Mouse (Mus musculus) liver, postnatal 0 days (tissue): ENCODE measurements around the gene Spg20. TPM values are rescaled to one million over a fixed set of nuclear protein-coding genes. Genes with fewer than 3 reads are reported as not detected.

ENCODE experiments used
- ATAC-seq: fragments of 200-750 bp; cut with Nextera tagmentation; 2 replicates; pipeline ENCODE4 v1.8.0; 2017; ENCODE audit warnings: mild to moderate bottlenecking, moderate library complexity
- DNase-seq: peaks from one replicate; pipeline ENCODE4 v3.0.0-alpha.2; 2016
- H3K27ac ChIP-seq: fragments of 300-500 bp; sonication (generic); 2 replicates; pipeline ENCODE4 v1.5.1; 2014; ENCODE audit warnings: antibody characterized with exemption, moderate library complexity, mild to moderate bottlenecking, low read depth
- H3K27me3 ChIP-seq: fragments of 300-500 bp; sonication (generic); 2 replicates; pipeline ENCODE4 v1.6.1; 2014; ENCODE audit warnings: low read length, control low read depth, mixed read lengths; ENCODE audit not compliant: insufficient read depth
- H3K36me3 ChIP-seq: fragments of 300-500 bp; sonication (generic); replicated peaks from 2 replicates; pipeline ENCODE4 v1.6.1; 2014; ENCODE audit warnings: mild to moderate bottlenecking, control low read depth, low read length, moderate library complexity, mixed read lengths; ENCODE audit not compliant: insufficient read depth
- H3K4me1 ChIP-seq: fragments of 300-500 bp; sonication (generic); 2 replicates; pipeline ENCODE4 v1.6.1; 2014; ENCODE audit warnings: antibody characterized with exemption, mild to moderate bottlenecking, control low read depth; ENCODE audit not compliant: insufficient read depth
- H3K4me2 ChIP-seq: fragments of 300-500 bp; sonication (generic); 2 replicates; pipeline ENCODE4 v1.6.1; 2014; ENCODE audit warnings: low read depth, mild to moderate bottlenecking, low read length, moderate library complexity, mixed read lengths
- H3K4me3 ChIP-seq: fragments of 300-500 bp; sonication (generic); 2 replicates; pipeline ENCODE4 v1.5.1; 2014; ENCODE audit warnings: low read depth, low read length
- H3K9ac ChIP-seq: fragments of 300-500 bp; sonication (generic); replicated peaks from 2 replicates; pipeline ENCODE4 v1.6.1; 2014; ENCODE audit warnings: mild to moderate bottlenecking, moderate library complexity
- H3K9me3 ChIP-seq: fragments of 300-500 bp; sonication (generic); 2 replicates; pipeline ENCODE4 v1.6.1; 2016; ENCODE audit warnings: mild to moderate bottlenecking, control low read depth, low read length, mixed read lengths
- CTCF ChIP-seq: sonication (generic); IDR thresholded peaks from 2 replicates; pipeline ENCODE4 v1.5.1; 2016; ENCODE audit warnings: antibody characterized with exemption, low read depth
- EP300 ChIP-seq: IDR thresholded peaks from 2 replicates; pipeline ENCODE4 v1.6.1; 2016; ENCODE audit warnings: antibody characterized with exemption, low read depth, mild to moderate bottlenecking
- WGBS: fragments of 180-500 bp; shearing (Covaris S2); extraction: QIAGEN DNeasy Blood & Tissue Kit; methylation state at CpG from one replicate; pipeline ENCODE4 v1.1.7; 2014; ENCODE audit not compliant: insufficient replicate concordance; 5-methylcytosine and 5-hydroxymethylcytosine counted together
- polyA plus RNA-seq: library from polyadenylated mRNA; unstranded; fragments of >200 nt; fragmentation: Nextera tagmentation; extraction: Ambion mirVana; gene quantifications from 2 replicates; pipeline ENCODE4 v1.2.1, GENCODE M21; 2015

The Spg20 gene
- polyA plus RNA-seq, 1 experiment from 2014 or later, result 10.6 TPM

GRCm38 (mm10) chr3:55151656-55152433 is 39.9 kb downstream of the Spg20 start:
- no peaks in the 10 kb centered on the region for H3K36me3 ChIP-seq
- no peak overlapping the region for H3K9ac ChIP-seq
- H3K27ac ChIP-seq, result no peak overlapping the region
- WGBS, result 46% methylated on average over 7 of the region's 7 CpGs
- TF ChIP-seq EP300 (no peak), CTCF (peak; percentile 69)
- DNase-seq (peak; percentile 49), ATAC-seq (no peak)
- H3K9me3 ChIP-seq, result no peaks in the 10 kb centered on the region
- H3K4me2 ChIP-seq, result no peak overlapping the region
- no peaks in the 10 kb centered on the region for H3K4me1 ChIP-seq
- no peak overlapping the region for H3K4me3 ChIP-seq
- H3K27me3 ChIP-seq, result no peaks in the 10 kb centered on the region

- peak; percentile 59 for TF ChIP-seq CTCF
- no peak for TF ChIP-seq EP300
- 59% methylated on average over 6 of the region's 6 CpGs for whole genome bisulfite sequencing
- no peak for DNase-seq
- no peak for ATAC-seq
- Histone ChIP-seq H3K4me3 (no peak overlapping the region), H3K27me3 (no peaks in the 10 kb centered on the region), H3K9me3 (no peaks in the 10 kb centered on the region), H3K36me3 (no peaks in the 10 kb centered on the region), H3K27ac (no peak overlapping the region), H3K9ac (no peak overlapping the region), H3K4me1 (no peaks in the 10 kb centered on the region), H3K4me2 (no peak overlapping the region)
Measured at GRCm38 (mm10) chr3:55152673-55153334, 40.9 kb downstream of the Spg20 start.

- DNase-seq (no peak), ATAC-seq (no peak)
- no peak for TF ChIP-seq CTCF
- TF ChIP-seq EP300, result no peak
- Histone ChIP-seq H3K27me3 (no peaks in the 10 kb centered on the region), H3K36me3 (no peaks in the 10 kb centered on the region), H3K9ac (no peak overlapping the region), H3K9me3 (no peaks in the 10 kb centered on the region), H3K4me2 (no peak overlapping the region), H3K4me3 (no peak overlapping the region), H3K27ac (no peak overlapping the region), H3K4me1 (no peaks in the 10 kb centered on the region)
- 82% methylated on average over 7 of the region's 7 CpGs for WGBS
Measured at GRCm38 (mm10) chr3:55154163-55154562, 42.3 kb downstream of the Spg20 start.

DNA sequence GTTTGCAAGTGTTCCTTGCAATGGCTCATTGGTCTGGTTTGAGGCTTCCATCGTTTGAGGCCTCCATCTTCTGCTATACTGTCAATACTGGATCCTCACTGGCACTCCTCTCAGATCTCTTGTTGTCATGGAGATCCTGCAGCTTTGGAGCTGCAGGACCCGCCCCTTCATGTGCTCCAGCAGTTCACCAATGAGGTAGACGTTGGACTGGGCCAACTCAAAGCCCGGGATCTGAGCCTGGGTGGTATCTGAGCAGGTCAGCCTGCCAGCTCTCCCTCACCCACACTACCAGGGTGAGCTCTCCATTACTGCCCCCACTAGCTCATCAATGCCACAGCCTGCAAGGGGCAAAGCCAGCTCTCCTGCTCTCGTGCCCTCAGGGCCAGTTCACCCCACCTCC is 45.5 kb downstream of the Spg20 start:
- H3K9ac ChIP-seq, result no peak overlapping the region
- DNase-seq (no peak), ATAC-seq (no peak)
- WGBS, result 61% methylated on average over 5 of the region's 5 CpGs
- TF ChIP-seq EP300, result no peak
- no peak for TF ChIP-seq CTCF
- H3K4me1 ChIP-seq, result no peaks in the 10 kb centered on the region
- no peaks in the 10 kb centered on the region for H3K36me3 ChIP-seq
- H3K9me3 ChIP-seq, result no peaks in the 10 kb centered on the region
- no peak overlapping the region for H3K4me3 ChIP-seq
- H3K4me2 ChIP-seq, result no peak overlapping the region
- no peak overlapping the region for H3K27ac ChIP-seq
- no peaks in the 10 kb centered on the region for H3K27me3 ChIP-seq

- Histone ChIP-seq H3K9ac (no peak overlapping the region), H3K27me3 (no peaks in the 10 kb centered on the region), H3K4me3 (no peak overlapping the region), H3K9me3 (no peaks in the 10 kb centered on the region), H3K4me2 (no peak overlapping the region), H3K4me1 (no peaks in the 10 kb centered on the region), H3K36me3 (no peaks in the 10 kb centered on the region), H3K27ac (no peak overlapping the region)
- no peak for DNase-seq
- no peak for TF ChIP-seq CTCF
- no peak for TF ChIP-seq EP300
- ATAC-seq, result no peak
- 65% methylated on average over 7 of the region's 7 CpGs for WGBS
Measured at GRCm38 (mm10) chr3:55161144-55161543, 49.2 kb downstream of the Spg20 start.

DNA sequence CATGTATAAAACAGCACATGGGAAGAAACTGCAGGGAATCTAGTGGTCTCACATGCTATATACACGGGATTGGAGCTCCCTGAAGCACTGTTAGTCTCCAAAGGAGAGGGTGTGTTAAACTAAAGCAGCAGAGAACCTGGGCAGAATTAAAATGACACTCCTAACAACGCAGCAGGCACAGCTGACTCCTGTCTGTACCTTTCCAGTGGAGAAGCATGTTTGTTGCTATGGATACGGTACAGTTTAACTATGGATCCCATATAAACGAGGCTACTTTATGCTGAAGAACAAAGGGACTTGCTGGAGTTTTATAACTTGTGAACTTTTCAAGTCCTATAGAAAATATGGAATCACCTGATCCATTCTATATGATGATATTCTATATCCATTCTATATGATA is 51.6 kb downstream of the Spg20 start:
- Histone ChIP-seq H3K4me1 (no peaks in the 10 kb centered on the region), H3K4me2 (no peak overlapping the region), H3K4me3 (no peak overlapping the region), H3K9me3 (no peaks in the 10 kb centered on the region), H3K27ac (no peak overlapping the region), H3K27me3 (no peaks in the 10 kb centered on the region), H3K9ac (no peak overlapping the region), H3K36me3 (no peaks in the 10 kb centered on the region)
- WGBS, result 72% methylated on average over 4 of the region's 4 CpGs
- DNase-seq (no peak), ATAC-seq (no peak)
- no peak for TF ChIP-seq EP300
- TF ChIP-seq CTCF, result no peak
